Comparison of ENCODE assay signal across 20 mouse cellular contexts in the genomic region with DNA sequence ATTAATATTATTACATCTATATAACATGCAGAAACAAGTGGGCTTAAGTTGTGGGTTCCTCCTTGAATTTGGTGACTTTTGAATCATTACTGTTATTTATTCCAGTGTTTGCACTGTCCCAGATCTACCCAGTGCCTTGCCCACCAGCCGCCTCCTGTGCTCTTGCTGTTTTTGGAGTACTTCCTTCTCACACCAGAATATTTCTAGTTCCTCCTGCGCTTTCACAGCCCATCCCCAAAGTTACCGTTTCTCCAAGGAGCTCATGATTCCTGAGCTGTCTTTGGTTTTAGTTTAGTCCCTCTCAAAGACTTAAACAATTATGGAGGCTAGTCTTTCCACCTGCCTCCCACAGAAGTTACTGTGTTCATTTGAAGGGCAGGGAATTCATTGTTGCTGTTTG. TPM values are rescaled to one million over a fixed set of nuclear protein-coding genes. Genes with fewer than 3 reads are reported as not detected.
A peak's percentile ranks its signal among the peaks of the same experiment; 100 is the strongest.
DNase-seq lines count a peak whose midpoint lies in the region; ATAC-seq and TF ChIP-seq lines count a peak whose summit lies in the region.
"Had no signal": no experiment of that assay in that cellular context is flagged by ENCODE, and none has a peak within 500 bp of the region (broad histone marks: within the 10 kb centered on the region; RNA-seq: fewer than 3 reads in every experiment).

No protein-coding gene starts in this region.

- no peak overlapping the region for H3K4me3 ChIP-seq in heart, embryonic 12.5 days
- H3K4me3 ChIP-seq in lung, adult 2 months (replicated peaks; ENCODE audit: extremely low read depth, low read depth, low read length): no peak overlapping the region
- no peak overlapping the region for H3K4me3 ChIP-seq in lung, postnatal 0 days (ENCODE audit: low read depth, low read length)
- H3K4me3 ChIP-seq: embryonic facial prominence, embryonic 13.5 days; forebrain, embryonic 12.5 days; heart, adult 2 months; hindbrain, embryonic 15.5 days had no signal

- H3K9ac ChIP-seq in heart, embryonic 12.5 days: no peak overlapping the region
- no peak overlapping the region for H3K9ac ChIP-seq in lung, postnatal 0 days (replicated peaks; ENCODE audit: low read depth)
- H3K9ac ChIP-seq: embryonic facial prominence, embryonic 13.5 days; forebrain, embryonic 12.5 days; hindbrain, embryonic 15.5 days had no signal

- 89% methylated on average over 3 of the region's 3 CpGs for WGBS in heart, embryonic 12.5 days
- WGBS in lung, adult 2 months: 63% methylated on average over 3 of the region's 3 CpGs
- WGBS in lung, postnatal 0 days: 72% methylated on average over 3 of the region's 3 CpGs

- no peak for ATAC-seq in heart, embryonic 12.5 days (ENCODE audit: insufficient number of reproducible peaks, low FRiP score)
- no peak for ATAC-seq in lung, postnatal 0 days
- ATAC-seq: activated CD4-positive, CD25-positive, alpha-beta regulatory T cell, adult 4 months; forebrain, embryonic 16.5 days; Patski had no signal

- TF ChIP-seq EP300 in lung, postnatal 0 days (IDR thresholded peaks at IDR 0.05): no peak

- no peaks in the 10 kb centered on the region for H3K9me3 ChIP-seq in heart, embryonic 12.5 days (replicated peaks)
- H3K9me3 ChIP-seq in lung, postnatal 0 days (ENCODE audit: low read length): no peaks in the 10 kb centered on the region
- H3K9me3 ChIP-seq: embryonic facial prominence, embryonic 13.5 days; forebrain, embryonic 12.5 days; hindbrain, embryonic 15.5 days had no signal

- 0 out of 2 replicates have a peak overlapping the region, but pooled peaks have one; percentile 11 for H3K27ac ChIP-seq in heart, embryonic 12.5 days (ENCODE audit: poor library complexity, severe bottlenecking)
- no peak overlapping the region for H3K27ac ChIP-seq in lung, postnatal 0 days (ENCODE audit: low read length)
- H3K27ac ChIP-seq: embryonic facial prominence, embryonic 13.5 days; forebrain, embryonic 12.5 days; heart, adult 2 months; hindbrain, embryonic 15.5 days had no signal

- peaks cover 14% of the 10 kb centered on the region for H3K4me1 ChIP-seq in heart, embryonic 12.5 days (replicated peaks)
- H3K4me1 ChIP-seq in lung, adult 2 months (ENCODE audit: control insufficient read depth, insufficient read depth, low read length): peaks cover 12% of the 10 kb centered on the region
- H3K4me1 ChIP-seq in lung, postnatal 0 days (ENCODE audit: insufficient read depth, low read depth, low read length): no peaks in the 10 kb centered on the region
- H3K4me1 ChIP-seq: hindbrain, embryonic 15.5 days had no signal

- no peak for DNase-seq in heart, postnatal 4 days
- DNase-seq in lung, adult 2 months: peak; percentile 1
- DNase-seq in lung, postnatal 0 days (ENCODE audit: low spot score): no peak
- peak; percentile 81 for DNase-seq in brain, adult 2 months (ENCODE audit: low read depth, low spot score)
- peak; percentile 83 for DNase-seq in telencephalon, adult 2 months (ENCODE audit: low read depth, low spot score)
- DNase-seq: adrenal gland, postnatal 14 days; cerebellum, adult 18-20 months; cerebellum, adult 9-11 months; cerebellum, postnatal 36 days; gastrocnemius, postnatal 14 days; heart, adult 2 months had no signal

- H3K36me3 ChIP-seq in heart, embryonic 12.5 days: peaks cover 13% of the 10 kb centered on the region
- no peaks in the 10 kb centered on the region for H3K36me3 ChIP-seq in lung, postnatal 0 days (ENCODE audit: insufficient read depth, low read length)
- H3K36me3 ChIP-seq: hindbrain, embryonic 15.5 days had no signal

- no peak overlapping the region for H3K4me2 ChIP-seq in heart, embryonic 12.5 days
- H3K4me2 ChIP-seq in lung, postnatal 0 days (replicated peaks; ENCODE audit: low read depth, low read length): no peak overlapping the region
- H3K4me2 ChIP-seq: embryonic facial prominence, embryonic 13.5 days; forebrain, embryonic 12.5 days; heart, embryonic 11.5 days; hindbrain, embryonic 15.5 days had no signal

- TF ChIP-seq POLR2A in lung, adult 2 months (IDR thresholded peaks at IDR 0.05; ENCODE audit: borderline replicate concordance, extremely low read depth, low read depth, low read length): no peak

- no peaks in the 10 kb centered on the region for H3K27me3 ChIP-seq in heart, embryonic 12.5 days (replicated peaks)
- H3K27me3 ChIP-seq in lung, postnatal 0 days (replicated peaks; ENCODE audit: insufficient read depth, low read length): no peaks in the 10 kb centered on the region
- H3K27me3 ChIP-seq: CH12.LX; embryonic facial prominence, embryonic 13.5 days; forebrain, embryonic 12.5 days; hindbrain, embryonic 15.5 days; Patski had no signal

- no peak for TF ChIP-seq CTCF in lung, adult 2 months (IDR thresholded peaks at IDR 0.05; ENCODE audit: insufficient read depth, low read length)
- no peak for TF ChIP-seq CTCF in lung, postnatal 0 days (IDR thresholded peaks at IDR 0.05)

RNA-seq across cellular contexts. Expression of a gene that starts 15.4 kb away (rescaled TPM):
- 15.4 and 17.4 TPM in 2 replicates for polyA plus RNA-seq in heart, embryonic 12.5 days (2016; fragmentation: Nextera tagmentation; extraction: Ambion mirVana)
- total RNA-seq in heart, postnatal 4 days (2021): 10 to 100 TPM; 29.1 to 31.4 TPM
- polyA plus RNA-seq in lung, adult 2 months (2012; rRNA removed): 17.3 and 28.9 TPM in 2 replicates
- polyA plus RNA-seq in lung, postnatal 0 days (2015; fragmentation: Nextera tagmentation; extraction: Ambion mirVana): 15.4 and 17.6 TPM in 2 replicates

RNA-seq across cellular contexts. Expression of a gene that starts 15.4 kb away (rescaled TPM):
- polyA plus RNA-seq in heart, embryonic 12.5 days (2016; fragmentation: Nextera tagmentation; extraction: Ambion mirVana): 10.8 and 14.6 TPM in 2 replicates
- total RNA-seq in heart, postnatal 4 days (2021): 10 to 100 TPM; 10.9 to 11.3 TPM
- polyA plus RNA-seq in lung, adult 2 months (2012; rRNA removed): 5.1 and 6.3 TPM in 2 replicates
- polyA plus RNA-seq in lung, postnatal 0 days (2015; fragmentation: Nextera tagmentation; extraction: Ambion mirVana): 14.7 and 16.7 TPM in 2 replicates

Comparison
In these comparisons a context has a peak if more than half of its experiments do, and no peak if none do; other contexts are left out.
1. DNase-seq: peak in lung, adult 2 months (single experiment), brain, adult 2 months (single experiment) and telencephalon, adult 2 months (single experiment); none in heart, postnatal 4 days (single experiment) and lung, postnatal 0 days (single experiment).